Mouse (Mus musculus): ENCODE data around the gene Cyb5r3. TPM values are rescaled to one million over a fixed set of nuclear protein-coding genes. Genes with fewer than 3 reads are reported as not detected.
A peak's percentile ranks its signal among the peaks of the same experiment; 100 is the strongest.

The Cyb5r3 gene
- polyA plus RNA-seq (2015; fragmentation: Nextera tagmentation; extraction: Ambion mirVana) = 112 and 128 TPM in 2 replicates

DNA sequence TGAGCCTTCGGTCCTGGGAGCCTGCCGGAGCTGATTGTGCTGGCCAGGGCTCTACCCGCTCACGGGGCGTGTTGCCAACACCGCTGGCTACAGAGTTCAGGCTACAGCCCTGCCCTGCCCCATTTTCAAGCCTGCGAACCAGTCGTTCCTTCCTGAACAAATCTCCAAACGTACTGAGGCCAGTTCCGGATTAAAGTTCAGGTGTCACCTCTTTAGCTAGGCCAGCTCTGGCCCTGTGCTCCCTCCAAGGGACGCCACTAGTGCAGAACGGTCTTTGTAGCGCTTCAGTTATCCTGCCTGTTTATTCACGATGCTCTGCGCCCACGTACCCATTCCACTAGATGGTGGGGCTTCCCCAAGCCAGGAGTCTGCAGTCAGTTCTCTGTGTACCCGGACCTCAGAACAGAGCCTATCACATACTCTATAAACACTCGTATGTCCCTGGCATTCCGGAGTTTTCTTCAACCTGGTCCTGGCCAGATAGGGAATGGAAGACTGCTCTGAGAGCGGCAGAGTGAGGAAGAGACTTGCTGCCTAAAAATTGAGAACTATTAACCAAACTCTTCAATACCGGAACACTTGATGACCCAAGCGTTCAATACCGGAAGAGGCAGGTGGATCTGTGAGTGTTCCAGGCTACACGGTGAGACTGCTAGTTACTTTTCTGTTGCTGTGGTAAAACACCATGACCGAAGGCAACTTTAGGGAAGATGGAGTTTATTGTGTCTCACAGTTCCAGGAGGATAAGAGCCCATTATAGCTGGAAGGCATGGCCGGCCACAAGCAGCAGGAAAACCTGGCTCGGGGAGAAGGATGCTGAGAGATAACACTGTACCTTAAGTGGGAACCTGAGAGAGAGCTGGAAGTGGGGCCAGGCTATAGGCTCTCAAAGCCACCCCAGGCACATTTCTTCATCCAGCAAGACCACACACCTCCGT, at the start of gene Cyb5r3:
Gene Cyb5r3 (minus strand): TSS at position 101 of the 938 bp plus-strand sequence.
- Histone ChIP-seq H3K9me3 (replicated peaks) (no peaks in the 10 kb centered on the region), H3K4me2 (peak within 1 kb of the TSS; percentile 73), H3K9ac (replicated peaks) (peak within 1 kb of the TSS; percentile 93), H3K36me3 (no peaks in the 10 kb centered on the region), H3K4me1 (peaks cover 42% of the 10 kb centered on the region), H3K27me3 (replicated peaks) (no peaks in the 10 kb centered on the region), H3K27ac (replicated peaks) (peak within 1 kb of the TSS; percentile 91), H3K4me3 (replicated peaks) (peak within 1 kb of the TSS; percentile 99)
- WGBS = 35% methylated on average over 28 of the region's 28 CpGs
- ATAC-seq (ENCODE audit: low FRiP score) = peak; percentile 73

DNA sequence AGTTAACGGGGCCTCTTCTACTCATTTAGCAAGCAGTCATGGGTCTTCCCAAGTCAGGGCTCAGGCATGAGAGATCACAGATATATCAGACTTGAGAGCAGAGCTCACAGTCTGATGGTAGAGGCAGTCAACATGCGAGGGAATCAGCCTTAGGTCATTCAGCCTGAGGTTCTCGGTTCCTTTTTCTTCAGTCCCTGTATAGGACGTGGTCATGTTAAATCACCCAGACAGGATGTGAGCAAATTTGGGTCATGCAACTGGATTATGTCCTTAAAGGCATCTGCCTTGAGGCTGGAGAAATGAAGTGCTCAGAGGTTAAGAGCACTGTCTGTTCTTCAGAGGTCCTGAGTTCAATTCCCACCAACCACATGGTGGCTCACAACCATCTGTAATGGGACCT, 49.3 kb upstream of the Cyb5r3 start:
- Histone ChIP-seq H3K4me2 (no peak overlapping the region), H3K4me1 (peaks cover 23% of the 10 kb centered on the region), H3K27ac (replicated peaks) (no peak overlapping the region), H3K4me3 (replicated peaks) (no peak overlapping the region), H3K27me3 (replicated peaks) (no peaks in the 10 kb centered on the region), H3K36me3 (no peaks in the 10 kb centered on the region), H3K9me3 (replicated peaks) (no peaks in the 10 kb centered on the region), H3K9ac (replicated peaks) (no peak overlapping the region)
- 86% methylated on average over 4 of the region's 4 CpGs for WGBS
- no peak for ATAC-seq (ENCODE audit: low FRiP score)

DNA sequence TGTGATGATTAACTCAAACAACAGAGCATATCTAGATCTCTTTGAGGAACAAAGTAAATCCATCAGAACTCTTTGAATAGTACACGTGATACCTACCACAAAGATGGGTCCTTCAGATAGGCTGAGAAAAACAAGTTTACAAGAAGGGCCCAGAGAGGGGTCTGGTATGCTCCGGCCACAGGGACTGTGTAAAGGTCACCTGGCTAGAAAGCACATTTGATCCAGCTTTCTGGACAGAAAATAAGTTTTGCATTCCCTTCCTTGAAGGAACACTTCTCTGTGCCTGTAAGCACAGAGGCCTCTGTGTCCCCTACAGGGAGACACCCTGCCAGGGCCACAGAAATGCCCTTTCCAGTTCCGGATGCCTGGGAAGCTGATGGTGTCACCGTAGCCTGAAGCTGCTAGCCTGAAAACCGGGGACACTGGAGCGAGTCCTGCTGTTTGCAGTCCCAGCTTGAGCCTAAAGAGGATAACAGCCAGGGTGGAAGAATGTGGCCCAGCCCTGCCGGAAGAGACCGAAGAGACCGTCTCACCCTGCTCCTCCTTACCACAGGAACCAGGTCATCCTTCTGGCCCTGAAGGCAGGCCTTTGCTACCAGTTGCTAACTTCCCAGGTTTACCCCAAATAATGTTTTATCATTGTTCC, 48.1 kb upstream of the Cyb5r3 start:
- no peak overlapping the region for H3K27ac ChIP-seq (replicated peaks)
- H3K4me3 ChIP-seq (replicated peaks) = no peak overlapping the region
- peaks cover 32% of the 10 kb centered on the region for H3K4me1 ChIP-seq
- no peaks in the 10 kb centered on the region for H3K9me3 ChIP-seq (replicated peaks)
- ATAC-seq (ENCODE audit: low FRiP score) = no peak
- WGBS = 70% methylated on average over 9 of the region's 9 CpGs
- no peak overlapping the region for H3K9ac ChIP-seq (replicated peaks)
- H3K36me3 ChIP-seq = no peaks in the 10 kb centered on the region
- no peak overlapping the region for H3K4me2 ChIP-seq
- no peaks in the 10 kb centered on the region for H3K27me3 ChIP-seq (replicated peaks)

- Histone ChIP-seq H3K4me1 (peaks cover 10% of the 10 kb centered on the region), H3K4me2 (no peak overlapping the region), H3K27me3 (replicated peaks) (no peaks in the 10 kb centered on the region), H3K9me3 (replicated peaks) (no peaks in the 10 kb centered on the region), H3K27ac (replicated peaks) (peak overlapping the region; percentile 42; the same call in 1 of the 2 replicates), H3K9ac (replicated peaks) (no peak overlapping the region), H3K4me3 (replicated peaks) (no peak overlapping the region), H3K36me3 (no peaks in the 10 kb centered on the region)
- WGBS = 37% methylated on average over 5 of the region's 5 CpGs
- no peak for ATAC-seq (ENCODE audit: low FRiP score)
Observed at GRCm38 (mm10) chr15:83215322-83216216, 43.2 kb upstream of the Cyb5r3 start.

DNA sequence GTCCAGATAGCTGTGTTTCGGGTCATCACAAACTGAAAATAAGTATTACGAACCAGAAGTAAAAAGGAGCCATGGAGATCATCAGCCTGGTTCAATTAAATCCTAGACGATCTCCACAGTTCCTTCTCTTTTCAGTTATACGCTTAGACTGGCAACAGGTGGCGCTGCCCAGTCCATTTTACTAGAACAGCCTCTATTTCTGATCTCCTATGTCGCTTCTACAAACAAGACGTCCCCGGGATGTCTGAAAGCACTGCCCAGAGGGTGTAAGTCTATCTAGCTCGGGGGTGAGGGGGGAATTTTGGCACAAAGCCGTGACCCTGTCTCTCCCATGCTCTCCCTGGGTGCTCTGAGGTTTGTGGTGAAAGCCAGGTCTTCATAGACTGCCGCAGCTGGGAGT, 37.8 kb upstream of the Cyb5r3 start:
- H3K4me1 ChIP-seq = peaks cover 12% of the 10 kb centered on the region
- H3K9me3 ChIP-seq (replicated peaks) = no peaks in the 10 kb centered on the region
- H3K9ac ChIP-seq (replicated peaks) = 0 out of 2 replicates have a peak overlapping the region, but pooled peaks have one; percentile 37
- WGBS = 21% methylated on average over 11 of the region's 11 CpGs
- H3K4me2 ChIP-seq = peak overlapping the region; percentile 60
- no peaks in the 10 kb centered on the region for H3K36me3 ChIP-seq
- H3K27ac ChIP-seq (replicated peaks) = no peak overlapping the region
- H3K27me3 ChIP-seq (replicated peaks) = no peaks in the 10 kb centered on the region
- no peak for ATAC-seq (ENCODE audit: low FRiP score)
- H3K4me3 ChIP-seq (replicated peaks) = peak overlapping the region; percentile 31

- H3K9ac ChIP-seq (replicated peaks) = 0 out of 2 replicates have a peak overlapping the region, but pooled peaks have one; percentile 37
Observed at GRCm38 (mm10) chr15:83209719-83210118, 37.3 kb upstream of the Cyb5r3 start.

GRCm38 (mm10) chr15:83209092-83209695, 36.8 kb upstream of the Cyb5r3 start:
- no peaks in the 10 kb centered on the region for H3K9me3 ChIP-seq (replicated peaks)
- H3K9ac ChIP-seq (replicated peaks) = 0 out of 2 replicates have a peak overlapping the region, but pooled peaks have one; percentile 37
- peak overlapping the region; percentile 60 for H3K4me2 ChIP-seq
- H3K4me1 ChIP-seq = peaks cover 12% of the 10 kb centered on the region
- no peaks in the 10 kb centered on the region for H3K36me3 ChIP-seq
- H3K4me3 ChIP-seq (replicated peaks) = peak overlapping the region; percentile 31
- no peak for ATAC-seq (ENCODE audit: low FRiP score)
- WGBS = 39% methylated on average over 4 of the region's 4 CpGs
- no peaks in the 10 kb centered on the region for H3K27me3 ChIP-seq (replicated peaks)
- peak overlapping the region; percentile 28; the same call in 1 of the 2 replicates for H3K27ac ChIP-seq (replicated peaks)

More at GRCm38 (mm10) chr15:83209719-83210118, 37.3 kb upstream of the Cyb5r3 start:
- ATAC-seq (ENCODE audit: low FRiP score) = no peak
- H3K4me1 ChIP-seq = peaks cover 12% of the 10 kb centered on the region
- H3K36me3 ChIP-seq = no peaks in the 10 kb centered on the region
- WGBS = 20% methylated on average over 10 of the region's 10 CpGs
- H3K27me3 ChIP-seq (replicated peaks) = no peaks in the 10 kb centered on the region
- H3K27ac ChIP-seq (replicated peaks) = no peak overlapping the region; the same call in 1 of the 2 replicates
- H3K9me3 ChIP-seq (replicated peaks) = no peaks in the 10 kb centered on the region
- peak overlapping the region; percentile 31 for H3K4me3 ChIP-seq (replicated peaks)
- H3K4me2 ChIP-seq = peak overlapping the region; percentile 60

DNA sequence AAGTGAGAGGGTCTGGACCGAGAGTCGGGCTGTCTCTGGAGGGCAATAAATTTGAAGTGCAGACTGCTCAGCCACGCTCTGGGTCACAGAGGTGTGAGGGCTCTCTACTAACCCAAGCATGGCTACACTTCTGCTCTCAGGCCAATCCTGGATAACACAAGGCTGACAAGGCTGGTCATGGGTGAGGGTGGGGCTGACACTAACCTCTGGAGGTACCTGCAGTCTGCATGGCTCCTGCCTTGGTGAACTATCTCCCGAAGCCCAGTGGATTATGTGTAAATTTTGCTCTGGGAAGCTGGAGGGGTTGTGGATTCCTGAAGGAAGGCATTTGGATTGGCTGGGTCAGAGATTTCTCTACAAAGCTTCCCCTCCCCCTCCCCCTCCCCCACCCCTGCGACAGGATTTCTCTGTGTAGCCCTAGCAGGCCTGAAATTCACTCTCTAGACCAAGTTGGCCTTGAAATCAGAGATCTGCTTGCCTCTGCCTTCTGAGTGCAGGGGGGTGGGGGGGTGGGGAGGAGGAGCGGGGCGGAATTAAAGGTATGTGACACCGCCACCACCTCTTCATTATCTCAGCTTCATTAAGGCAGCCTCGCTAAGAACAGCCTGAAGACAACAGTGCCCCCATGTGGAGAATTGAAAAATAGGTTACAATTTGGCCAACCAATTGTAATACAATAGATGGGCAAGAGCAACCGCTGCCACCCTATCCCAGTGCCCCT, 32.5 kb upstream of the Cyb5r3 start:
- Histone ChIP-seq H3K36me3 (no peaks in the 10 kb centered on the region), H3K4me2 (peak overlapping the region; percentile 42), H3K27me3 (replicated peaks) (no peaks in the 10 kb centered on the region), H3K9me3 (replicated peaks) (no peaks in the 10 kb centered on the region), H3K4me3 (replicated peaks) (no peak overlapping the region), H3K9ac (replicated peaks) (no peak overlapping the region), H3K27ac (replicated peaks) (no peak overlapping the region), H3K4me1 (peaks cover 8% of the 10 kb centered on the region)
- WGBS = 10% methylated on average over 9 of the region's 10 CpGs
- no peak for ATAC-seq (ENCODE audit: low FRiP score)

DNA sequence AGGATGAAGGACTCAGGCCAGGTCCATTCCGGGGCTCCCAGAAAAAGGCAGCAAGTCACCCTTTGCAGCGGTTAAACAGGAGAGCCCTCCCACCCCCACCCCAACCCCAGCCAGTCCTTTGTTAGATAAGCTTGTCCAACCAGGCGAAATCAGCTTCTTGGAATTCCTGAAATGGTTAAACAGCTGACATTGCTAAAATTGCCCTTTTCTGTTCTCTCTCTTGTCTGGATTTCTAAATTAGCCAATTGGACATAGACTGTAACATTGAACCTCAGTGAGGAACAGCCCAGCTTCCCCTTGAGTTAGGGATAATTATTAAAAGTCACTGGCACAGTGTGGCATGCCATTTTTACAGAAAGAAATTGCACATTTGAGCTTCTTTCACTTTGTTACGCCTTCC, 30.0 kb upstream of the Cyb5r3 start:
- Histone ChIP-seq H3K4me3 (replicated peaks) (no peak overlapping the region), H3K9ac (replicated peaks) (no peak overlapping the region), H3K27me3 (replicated peaks) (no peaks in the 10 kb centered on the region), H3K36me3 (no peaks in the 10 kb centered on the region), H3K4me2 (no peak overlapping the region), H3K27ac (replicated peaks) (no peak overlapping the region), H3K4me1 (no peaks in the 10 kb centered on the region), H3K9me3 (replicated peaks) (no peaks in the 10 kb centered on the region)
- no peak for ATAC-seq (ENCODE audit: low FRiP score)
- 74% methylated on average over 4 of the region's 4 CpGs for WGBS

GRCm38 (mm10) chr15:83193413-83193812, 21.0 kb upstream of the Cyb5r3 start:
- 94% methylated on average over 4 of the region's 4 CpGs for WGBS

More at GRCm38 (mm10) chr15:83193413-83193812, 21.0 kb upstream of the Cyb5r3 start:
- Histone ChIP-seq H3K36me3 (no peaks in the 10 kb centered on the region), H3K4me3 (replicated peaks) (no peak overlapping the region), H3K4me1 (no peaks in the 10 kb centered on the region), H3K9ac (replicated peaks) (no peak overlapping the region), H3K4me2 (no peak overlapping the region), H3K9me3 (replicated peaks) (no peaks in the 10 kb centered on the region), H3K27me3 (replicated peaks) (no peaks in the 10 kb centered on the region), H3K27ac (replicated peaks) (no peak overlapping the region)
- ATAC-seq (ENCODE audit: low FRiP score) = no peak
